Mouse (Mus musculus) telencephalon, adult 2 months (tissue): ENCODE measurements at regions not wholly inside any gene's neighbourhood (a gene's known extent, or its start where the extent isn't known, plus 50 kb on each side); places are given as distances from the start of the nearest gene placed in this dataset.
"Not testable (repeated sequence)": the region's sequence is repeated elsewhere in the genome, so short reads cannot be mapped to it uniquely, and the experiment has no call there.

Experiments used
- DNase-seq: peaks from one replicate; pipeline ENCODE4 v3.0.0-alpha.2; 2011; ENCODE audit warnings: low read depth, low spot score

GRCm38 (mm10) chr10:54858075-54858474 is 781.7 kb upstream of the Man1a start:
- no peak for DNase-seq

GRCm38 (mm10) chr10:54841591-54841990 is 765.2 kb upstream of the Man1a start:
- DNase-seq, result peak; percentile 51

GRCm38 (mm10) chr10:54839008-54839407 is 762.6 kb upstream of the Man1a start:
- no peak for DNase-seq

- no peak for DNase-seq
Measured at GRCm38 (mm10) chr10:54814604-54815122, 738.3 kb upstream of the Man1a start.

- DNase-seq, result no peak
Measured at GRCm38 (mm10) chr10:54799478-54800196, 723.2 kb upstream of the Man1a start.

GRCm38 (mm10) chr10:54797306-54797705 is 720.9 kb upstream of the Man1a start:
- DNase-seq, result peak; percentile 50

GRCm38 (mm10) chr10:54761084-54761483 is 684.7 kb upstream of the Man1a start:
- no peak for DNase-seq

- DNase-seq, result no peak
Measured at GRCm38 (mm10) chr10:54749239-54749638, 672.8 kb upstream of the Man1a start.

- DNase-seq, result no peak
Measured at GRCm38 (mm10) chr10:54737108-54737507, 660.7 kb upstream of the Man1a start.

GRCm38 (mm10) chr10:54712684-54713083 is 636.3 kb upstream of the Man1a start:
- peak; percentile 35 for DNase-seq

GRCm38 (mm10) chr10:54667791-54668190 is 591.4 kb upstream of the Man1a start:
- not testable (repeated sequence) for DNase-seq
